Mouse (Mus musculus): ENCODE results near the gene Abr.

Gene Abr

GRCm38 (mm10) chr11:76493811-76494274, 128.3 kb downstream of the Abr start:
- peak; percentile 26 for DNase-seq (ENCODE audit: low spot score)

- DNase-seq (ENCODE audit: low spot score), result no peak
Measured at GRCm38 (mm10) chr11:76493167-76493566, 128.9 kb downstream of the Abr start.

- DNase-seq (ENCODE audit: low spot score), result no peak
Measured at GRCm38 (mm10) chr11:76491817-76492216, 130.3 kb downstream of the Abr start.

- DNase-seq (ENCODE audit: low spot score), result no peak
Measured at GRCm38 (mm10) chr11:76489407-76489806, 132.7 kb downstream of the Abr start.

GRCm38 (mm10) chr11:76487024-76487423, 135.1 kb downstream of the Abr start:
- no peak for DNase-seq (ENCODE audit: low spot score)

- no peak for DNase-seq (ENCODE audit: low spot score)
Measured at GRCm38 (mm10) chr11:76484033-76484432, 138.1 kb downstream of the Abr start.

- DNase-seq (ENCODE audit: low spot score), result no peak
Measured at GRCm38 (mm10) chr11:76483171-76483727, 138.9 kb downstream of the Abr start.

- no peak for DNase-seq (ENCODE audit: low spot score)
Measured at GRCm38 (mm10) chr11:76482697-76483096, 139.4 kb downstream of the Abr start.

- no peak for DNase-seq (ENCODE audit: low spot score)
Measured at GRCm38 (mm10) chr11:76482183-76482582, 139.9 kb downstream of the Abr start.

GRCm38 (mm10) chr11:76479729-76480128, 142.4 kb downstream of the Abr start:
- DNase-seq (ENCODE audit: low spot score), result no peak

GRCm38 (mm10) chr11:76478676-76479655, 143.1 kb downstream of the Abr start:
- no peak for DNase-seq (ENCODE audit: low spot score)

GRCm38 (mm10) chr11:76477095-76477525, 145.0 kb downstream of the Abr start:
- DNase-seq (ENCODE audit: low spot score), result no peak

- no peak for DNase-seq (ENCODE audit: low spot score)
Measured at GRCm38 (mm10) chr11:76476376-76477094, 145.6 kb downstream of the Abr start.

- no peak for DNase-seq (ENCODE audit: low spot score)
Measured at GRCm38 (mm10) chr11:76472617-76473016, 149.5 kb downstream of the Abr start.

- DNase-seq (ENCODE audit: low spot score), result no peak
Measured at GRCm38 (mm10) chr11:76469311-76469998, 152.7 kb downstream of the Abr start.

GRCm38 (mm10) chr11:76468347-76468746, 153.8 kb downstream of the Abr start:
- no peak for DNase-seq (ENCODE audit: low spot score)

- DNase-seq (ENCODE audit: low spot score), result no peak
Measured at GRCm38 (mm10) chr11:76467487-76468005, 154.6 kb downstream of the Abr start.

GRCm38 (mm10) chr11:76467073-76467472, 155.0 kb downstream of the Abr start:
- DNase-seq (ENCODE audit: low spot score), result no peak

GRCm38 (mm10) chr11:76465879-76466278, 156.2 kb downstream of the Abr start:
- no peak for DNase-seq (ENCODE audit: low spot score)

GRCm38 (mm10) chr11:76461696-76462095, 160.4 kb downstream of the Abr start:
- DNase-seq (ENCODE audit: low spot score), result no peak

GRCm38 (mm10) chr11:76461201-76461600, 160.9 kb downstream of the Abr start:
- DNase-seq (ENCODE audit: low spot score), result no peak

- no peak for DNase-seq (ENCODE audit: low spot score)
Measured at GRCm38 (mm10) chr11:76459489-76459888, 162.6 kb downstream of the Abr start.

Data from ovary, postnatal 10 days (tissue).